Mouse (Mus musculus): ENCODE results near the gene St3gal6. TPM values are rescaled to one million over a fixed set of nuclear protein-coding genes. Genes with fewer than 3 reads are reported as not detected.

Gene St3gal6
- total and polyA plus RNA-seq, 3 experiments = 167 to 420 (median 240) TPM

- DNase-seq (ENCODE audit: extremely low read depth) = no peak
- no peak overlapping the region for H3K4me3 ChIP-seq (replicated peaks in 1 of 3; ENCODE audit: low read depth in 2 of 3, low read length in 2 of 3, poor library complexity in 1 of 3)
- dilution Hi-C loops (cut with MboI; ENCODE audit: extremely low pct_ligation_motif_present, extremely low pct_unique_long_range_greater_than_20kb, low sequenced_read_pairs) = no loop called here
- H3K9ac ChIP-seq (ENCODE audit: insufficient read depth, low read depth) = no peak overlapping the region
- no peaks in the 10 kb centered on the region for H3K79me2 ChIP-seq (replicated peaks; ENCODE audit: control insufficient read depth, extremely low read depth, insufficient read depth, poor library complexity, severe bottlenecking)
- no peak for TF ChIP-seq EP300 (IDR thresholded peaks at IDR 0.05; ENCODE audit: low read length)
- no peak for TF ChIP-seq KAT2A (IDR thresholded peaks at IDR 0.05; ENCODE audit: insufficient replicate concordance, low read length)
- TF ChIP-seq ETS1 (conservative IDR thresholded peaks at IDR 0.05; ENCODE audit: low read depth, low read length) = no peak
- no peak for TF ChIP-seq ZMIZ1 (IDR thresholded peaks at IDR 0.05; ENCODE audit: low read depth, low read length)
- no peak for TF ChIP-seq ZNF384 (IDR thresholded peaks at IDR 0.05; ENCODE audit: low read depth, low read length)
- no peak for TF ChIP-seq RCOR1 (conservative IDR thresholded peaks at IDR 0.05; ENCODE audit: low read depth, low read length)
- TF ChIP-seq ELF1 (IDR thresholded peaks at IDR 0.05; ENCODE audit: low read depth, low read length) = no peak
- no peak for TF ChIP-seq SMC3 (IDR thresholded peaks at IDR 0.05; ENCODE audit: low read depth, low read length)
- no peak for TF ChIP-seq ZC3H11A (IDR thresholded peaks at IDR 0.05; ENCODE audit: low read depth, low read length)
- no peak for TF ChIP-seq CHD1 (IDR thresholded peaks at IDR 0.05; ENCODE audit: low read depth, low read length)
- in situ Hi-C loops (cut with MboI; ENCODE audit: low pct_ligation_motif_present, low pct_unique_long_range_greater_than_20kb, low sequenced_read_pairs) = no loop called here
- peaks cover 0 to 10% of the 10 kb centered on the region in 2 experiments for H3K36me3 ChIP-seq (replicated peaks in 1 of 2; ENCODE audit: control insufficient read depth in 1 of 2, insufficient read depth in 1 of 2, low read length in 1 of 2)
- H3K27ac ChIP-seq (ENCODE audit: insufficient read depth, low read depth) = no peak overlapping the region
- H3K9me3 ChIP-seq (replicated peaks; ENCODE audit: low read length) = no peaks in the 10 kb centered on the region
- peaks cover 0 to 4% of the 10 kb centered on the region in 2 experiments; a peak in 1 of 4 replicates for H3K4me1 ChIP-seq (ENCODE audit: control insufficient read depth in 1 of 2, insufficient read depth in 2 of 2)
- no peaks in the 10 kb centered on the region for H3K27me3 ChIP-seq (replicated peaks)
- H3K4me2 ChIP-seq (ENCODE audit: insufficient read depth, low read depth, poor library complexity, severe bottlenecking) = no peak overlapping the region
These were observed 91.7 kb downstream of the St3gal6 start for GRCm38 (mm10) chr16:58432384-58432783.

DNA sequence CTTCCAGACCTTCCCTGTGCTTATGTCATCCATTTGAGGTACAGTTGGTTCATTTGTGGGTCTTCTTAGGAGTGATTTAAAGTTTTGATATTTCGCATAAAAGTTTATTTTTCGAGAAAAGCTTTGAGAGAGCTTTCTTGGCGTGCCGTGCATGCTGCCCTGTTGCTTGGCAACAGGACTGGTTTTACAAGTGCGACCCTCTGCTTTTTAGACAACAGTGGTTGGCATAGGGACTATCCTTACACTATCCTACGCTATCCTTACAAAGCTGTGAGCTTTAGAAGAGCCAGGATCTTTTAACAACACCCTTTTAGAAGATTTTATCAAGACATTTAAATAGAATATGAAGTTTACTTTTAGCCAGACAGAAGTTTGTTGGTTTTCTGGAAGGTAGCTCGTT lies 93.8 kb downstream of the St3gal6 start:
- Histone ChIP-seq H3K27me3 (replicated peaks) (no peaks in the 10 kb centered on the region), H3K4me1 (ENCODE audit: control insufficient read depth in 1 of 2, insufficient read depth in 2 of 2) (peaks cover 0 to 4% of the 10 kb centered on the region in 2 experiments; a peak in 1 of 4 replicates), H3K9me3 (replicated peaks; ENCODE audit: low read length) (no peaks in the 10 kb centered on the region), H3K4me2 (ENCODE audit: insufficient read depth, low read depth, poor library complexity, severe bottlenecking) (no peak overlapping the region), H3K79me2 (replicated peaks; ENCODE audit: control insufficient read depth, extremely low read depth, insufficient read depth, poor library complexity, severe bottlenecking) (no peaks in the 10 kb centered on the region), H3K27ac (ENCODE audit: insufficient read depth, low read depth) (no peak overlapping the region), H3K4me3 (replicated peaks in 1 of 3; ENCODE audit: low read depth in 2 of 3, low read length in 2 of 3, poor library complexity in 1 of 3) (no peak overlapping the region), H3K36me3 (replicated peaks in 1 of 2; ENCODE audit: control insufficient read depth in 1 of 2, insufficient read depth in 1 of 2, low read length in 1 of 2) (peaks cover 0 to 3% of the 10 kb centered on the region in 2 experiments), H3K9ac (ENCODE audit: insufficient read depth, low read depth) (no peak overlapping the region)
- no peak for DNase-seq (ENCODE audit: extremely low read depth)
- in situ Hi-C loops (cut with MboI; ENCODE audit: low pct_ligation_motif_present, low pct_unique_long_range_greater_than_20kb, low sequenced_read_pairs) (no loop called here), dilution Hi-C loops (cut with MboI; ENCODE audit: extremely low pct_ligation_motif_present, extremely low pct_unique_long_range_greater_than_20kb, low sequenced_read_pairs) (no loop called here)
- no peak for TF ChIP-seq CHD1 (IDR thresholded peaks at IDR 0.05; ENCODE audit: low read depth, low read length)
- no peak for TF ChIP-seq SIN3A (IDR thresholded peaks at IDR 0.05; ENCODE audit: low read length)
- no peak for TF ChIP-seq MEF2A (IDR thresholded peaks at IDR 0.05; ENCODE audit: borderline replicate concordance, low read depth, low read length)
- TF ChIP-seq JUND (conservative IDR thresholded peaks at IDR 0.05; ENCODE audit: low read depth, low read length) = no peak
- no peak for TF ChIP-seq POLR2AphosphoS2 (IDR thresholded peaks at IDR 0.05; ENCODE audit: low read depth, low read length)
- TF ChIP-seq MXI1 (IDR thresholded peaks at IDR 0.05; ENCODE audit: low read depth, low read length) = no peak
- TF ChIP-seq MYC (IDR thresholded peaks at IDR 0.05; ENCODE audit: low read depth, low read length) = no peak
- TF ChIP-seq CHD2 (IDR thresholded peaks at IDR 0.05; ENCODE audit: low read length) = no peak
- no peak for TF ChIP-seq TBP (conservative IDR thresholded peaks at IDR 0.05; ENCODE audit: low read depth, low read length)
- TF ChIP-seq USF1 (IDR thresholded peaks at IDR 0.05; ENCODE audit: low read depth, low read length) = no peak
- TF ChIP-seq GABPA (IDR thresholded peaks at IDR 0.05; ENCODE audit: insufficient replicate concordance, low read depth, low read length) = no peak
- no peak for TF ChIP-seq ZNF384 (IDR thresholded peaks at IDR 0.05; ENCODE audit: low read depth, low read length)
- TF ChIP-seq JUN (IDR thresholded peaks at IDR 0.05; ENCODE audit: insufficient read depth, low read depth, low read length) = no peak
- TF ChIP-seq NELFE (IDR thresholded peaks at IDR 0.05; ENCODE audit: low read depth, low read length) = no peak
- TF ChIP-seq RCOR1 (conservative IDR thresholded peaks at IDR 0.05; ENCODE audit: low read depth, low read length) = no peak
- no peak for TF ChIP-seq MAX (IDR thresholded peaks at IDR 0.05; ENCODE audit: low read length)

Data from CH12.LX (cell line).